Mouse (Mus musculus): ENCODE data around the gene Cbll1. TPM values are rescaled to one million over a fixed set of nuclear protein-coding genes. Genes with fewer than 3 reads are reported as not detected.

The Cbll1 gene
- polyA plus RNA-seq, 1 experiment from 2014 or later = 9.0 TPM

- WGBS = 36% methylated on average over 6 of the region's 6 CpGs
- H3K9ac ChIP-seq (replicated peaks; ENCODE audit: low read depth) = no peak overlapping the region
- no peak for ATAC-seq
Measured at GRCm38 (mm10) chr12:31437791-31438190, 61.6 kb downstream of the Cbll1 start.

More at GRCm38 (mm10) chr12:31437791-31438190, 61.6 kb downstream of the Cbll1 start:
- DNase-seq (ENCODE audit: low spot score) = no peak
- Histone ChIP-seq H3K9me3 (ENCODE audit: low read length) (no peaks in the 10 kb centered on the region), H3K27me3 (replicated peaks; ENCODE audit: insufficient read depth, low read length) (no peaks in the 10 kb centered on the region), H3K4me3 (ENCODE audit: low read depth, low read length) (no peak overlapping the region), H3K36me3 (ENCODE audit: insufficient read depth, low read length) (no peaks in the 10 kb centered on the region), H3K4me1 (ENCODE audit: insufficient read depth, low read depth, low read length) (no peaks in the 10 kb centered on the region), H3K4me2 (replicated peaks; ENCODE audit: low read depth, low read length) (0 out of 2 replicates have a peak overlapping the region, but pooled peaks have one; percentile 6), H3K27ac (ENCODE audit: low read length) (no peak overlapping the region)
- TF ChIP-seq EP300 (IDR thresholded peaks at IDR 0.05) (no peak), CTCF (IDR thresholded peaks at IDR 0.05) (no peak)

Other genes starting within 250 kb of the Cbll1 start
- 54.8 and 56.0 TPM in 2 replicates for gene Lamb1, start 234.4 kb downstream of the Cbll1 start, polyA plus RNA-seq (2015; fragmentation: Nextera tagmentation; extraction: Ambion mirVana)
- 71.4 and 75.2 TPM in 2 replicates for gene Dld, start 148.2 kb downstream of the Cbll1 start, polyA plus RNA-seq (2015; fragmentation: Nextera tagmentation; extraction: Ambion mirVana)
- gene Slc26a3, start 108.7 kb downstream of the Cbll1 start, polyA plus RNA-seq (2015; fragmentation: Nextera tagmentation; extraction: Ambion mirVana) = 0.04 TPM in 1 of 2 replicates, not detected in the other
- gene Slc26a4, start 60.4 kb upstream of the Cbll1 start, polyA plus RNA-seq (2015; fragmentation: Nextera tagmentation; extraction: Ambion mirVana) = 0.54 TPM in 1 of 2 replicates, not detected in the other
- 30.1 and 30.3 TPM in 2 replicates for gene Bcap29, start 135.0 kb upstream of the Cbll1 start, polyA plus RNA-seq (2015; fragmentation: Nextera tagmentation; extraction: Ambion mirVana)
- gene Dus4l, start 155.2 kb upstream of the Cbll1 start, polyA plus RNA-seq (2015; fragmentation: Nextera tagmentation; extraction: Ambion mirVana) = 7.4 and 8.9 TPM in 2 replicates
- 17.0 and 21.9 TPM in 2 replicates for gene Cog5, start 155.3 kb upstream of the Cbll1 start, polyA plus RNA-seq (2015; fragmentation: Nextera tagmentation; extraction: Ambion mirVana)
- 0.08 and 0.24 TPM in 2 replicates for gene Gpr22, start 214.3 kb upstream of the Cbll1 start, polyA plus RNA-seq (2015; fragmentation: Nextera tagmentation; extraction: Ambion mirVana)